Mouse (Mus musculus) macrophage (primary cell): ENCODE results near the gene Il17c. TPM values are rescaled to one million over a fixed set of nuclear protein-coding genes. Genes with fewer than 3 reads are reported as not detected.

Experiments
- H3K27ac ChIP-seq: fragments of 350-480 bp; formaldehyde crosslinking; 2 replicates; pipeline ENCODE4 v1.9.0; 2021
- H3K36me3 ChIP-seq: fragments of 350-480 bp; formaldehyde crosslinking; 2 replicates; pipeline ENCODE4 v1.9.0; 2021; ENCODE audit errors: inconsistent target
- H3K4me3 ChIP-seq: fragments of 350-480 bp; formaldehyde crosslinking; 2 replicates; pipeline ENCODE4 v1.9.0; 2021; ENCODE audit errors: inconsistent target
- H3K79me2 ChIP-seq: fragments of 350-480 bp; formaldehyde crosslinking; 2 replicates; pipeline ENCODE4 v1.9.0; 2021; ENCODE audit errors: inconsistent target
- WGBS: methylation state at CpG from one replicate; pipeline ENCODE4 v1.1.7; 2026; ENCODE audit warnings: inconsistent platforms; ENCODE audit not compliant: missing documents; 5-methylcytosine and 5-hydroxymethylcytosine counted together
- polyA plus RNA-seq: library from polyadenylated mRNA; stranded (reverse); fragments of 250-400 nt; gene quantifications from 3 replicates; pipeline ENCODE4 v1.2.4, GENCODE M21; 2018; ENCODE audit warnings: inconsistent platforms
- total RNA-seq, 78 experiments: library from RNA; depleted of rRNA; stranded (reverse); fragments of 250-400 nt; gene quantifications; 1 replicate in 9 of 78; 2 replicates in 24 of 78; 3 replicates in 43 of 78; 4 replicates in 2 of 78; pipeline ENCODE4 v1.2.4; 2018; ENCODE audit warnings: inconsistent platforms in 56 of 78

Gene Il17c
- 1 to 10 TPM in 2 of 26 experiments, not detected in 24; 1.0 to 1.6 TPM for total RNA-seq (2018; cell fraction: chromatin; rRNA removed)
- not detected for total RNA-seq (2018; cell fraction: cytosol; rRNA removed)
- total RNA-seq (2018; cell fraction: nucleus; rRNA removed), result under 1 TPM in 1 of 26 experiments, not detected in 25; 0.85 TPM
- not detected in 3 replicates for polyA plus RNA-seq

- peaks cover 45% of the 10 kb centered on the region for H3K36me3 ChIP-seq
- 94% methylated on average over 14 of the region's 14 CpGs for WGBS
- peaks cover 18% of the 10 kb centered on the region; the same call in 1 of the 2 replicates for H3K79me2 ChIP-seq
- no peak within 1 kb of the TSS for H3K4me3 ChIP-seq
- no peak within 1 kb of the TSS for H3K27ac ChIP-seq
These were observed at the start of gene Il17c for GRCm38 (mm10) chr8:122421376-122422070. Gene Il17c, plus strand, starts transcription at chr8:122422020.

- 95% methylated on average over 7 of the region's 7 CpGs for WGBS
- peaks cover 34% of the 10 kb centered on the region for H3K79me2 ChIP-seq
- H3K27ac ChIP-seq, result no peak overlapping the region
- no peak overlapping the region for H3K4me3 ChIP-seq
- H3K36me3 ChIP-seq, result peaks cover 10% of the 10 kb centered on the region
These were observed 46.5 kb upstream of the Il17c start for GRCm38 (mm10) chr8:122375320-122375719.

GRCm38 (mm10) chr8:122375751-122376364 lies 46.0 kb upstream of the Il17c start:
- Histone ChIP-seq H3K27ac (peak overlapping the region; percentile 67), H3K36me3 (peaks cover 12% of the 10 kb centered on the region)
- 29% methylated on average over 13 of the region's 13 CpGs for WGBS

GRCm38 (mm10) chr8:122376365-122377231 lies 45.2 kb upstream of the Il17c start, which contains the start of gene Zc3h18:
Gene Zc3h18, plus strand, starts transcription at chr8:122376609.
- peak within 1 kb of the TSS; percentile 67 for H3K27ac ChIP-seq
- under 1% methylated on average over 100 of the region's 107 CpGs for WGBS
- peak within 1 kb of the TSS; percentile 82 for H3K4me3 ChIP-seq
- H3K36me3 ChIP-seq, result peaks cover 12% of the 10 kb centered on the region
- peaks cover 47% of the 10 kb centered on the region for H3K79me2 ChIP-seq

More at GRCm38 (mm10) chr8:122375751-122376364, 46.0 kb upstream of the Il17c start:
- Histone ChIP-seq H3K79me2 (peaks cover 39% of the 10 kb centered on the region), H3K4me3 (peak overlapping the region; percentile 56)

- no peak overlapping the region for H3K4me3 ChIP-seq
- WGBS, result 91% methylated on average over 4 of the region's 4 CpGs
- peaks cover 62% of the 10 kb centered on the region for H3K36me3 ChIP-seq
- peaks cover 86% of the 10 kb centered on the region for H3K79me2 ChIP-seq
- no peak overlapping the region for H3K27ac ChIP-seq
These were observed 38.8 kb upstream of the Il17c start for GRCm38 (mm10) chr8:122383039-122383438.

- peaks cover 62% of the 10 kb centered on the region for H3K36me3 ChIP-seq
- H3K79me2 ChIP-seq, result peaks cover 34% of the 10 kb centered on the region
- 96% methylated on average over 3 of the region's 3 CpGs for WGBS
- H3K4me3 ChIP-seq, result no peak overlapping the region
- no peak overlapping the region for H3K27ac ChIP-seq
These were observed 32.5 kb upstream of the Il17c start for GRCm38 (mm10) chr8:122389357-122389756.

- 70% methylated on average over 3 of the region's 3 CpGs for WGBS
- Histone ChIP-seq H3K4me3 (no peak overlapping the region), H3K79me2 (peaks cover 28% of the 10 kb centered on the region; the same call in 1 of the 2 replicates), H3K36me3 (peaks cover 62% of the 10 kb centered on the region), H3K27ac (no peak overlapping the region)
These were observed 31.1 kb upstream of the Il17c start for GRCm38 (mm10) chr8:122390758-122391157.

- Histone ChIP-seq H3K27ac (no peak overlapping the region), H3K4me3 (no peak overlapping the region), H3K36me3 (peaks cover 50% of the 10 kb centered on the region), H3K79me2 (peaks cover 19% of the 10 kb centered on the region; the same call in 1 of the 2 replicates)
These were observed 28.1 kb upstream of the Il17c start for GRCm38 (mm10) chr8:122393717-122394116.

GRCm38 (mm10) chr8:122395291-122395690 lies 26.5 kb upstream of the Il17c start:
- Histone ChIP-seq H3K4me3 (no peak overlapping the region), H3K79me2 (peaks cover 19% of the 10 kb centered on the region; the same call in 1 of the 2 replicates), H3K27ac (no peak overlapping the region), H3K36me3 (peaks cover 55% of the 10 kb centered on the region)
- 95% methylated on average over 6 of the region's 6 CpGs for WGBS

GRCm38 (mm10) chr8:122398186-122398585 lies 23.6 kb upstream of the Il17c start:
- H3K79me2 ChIP-seq, result peaks cover 19% of the 10 kb centered on the region; the same call in 1 of the 2 replicates
- WGBS, result 93% methylated on average over 9 of the region's 9 CpGs

GRCm38 (mm10) chr8:122405146-122405805 lies 16.5 kb upstream of the Il17c start:
- no peak overlapping the region for H3K27ac ChIP-seq
- H3K36me3 ChIP-seq, result peaks cover 75% of the 10 kb centered on the region
- no peaks in the 10 kb centered on the region for H3K79me2 ChIP-seq
- no peak overlapping the region for H3K4me3 ChIP-seq
- 76% methylated on average over 9 of the region's 9 CpGs for WGBS

More at GRCm38 (mm10) chr8:122398186-122398585, 23.6 kb upstream of the Il17c start:
- no peak overlapping the region for H3K27ac ChIP-seq
- no peak overlapping the region for H3K4me3 ChIP-seq
- H3K36me3 ChIP-seq, result peaks cover 83% of the 10 kb centered on the region

- Histone ChIP-seq H3K4me3 (no peak overlapping the region), H3K27ac (peak overlapping the region; percentile 25; the same call in 1 of the 2 replicates), H3K79me2 (no peaks in the 10 kb centered on the region), H3K36me3 (peaks cover 75% of the 10 kb centered on the region)
- 75% methylated on average over 7 of the region's 7 CpGs for WGBS
These were observed 14.1 kb upstream of the Il17c start for GRCm38 (mm10) chr8:122407678-122408077.

- no peaks in the 10 kb centered on the region for H3K79me2 ChIP-seq
- 89% methylated on average over 9 of the region's 9 CpGs for WGBS
- H3K4me3 ChIP-seq, result no peak overlapping the region
- H3K36me3 ChIP-seq, result peaks cover 59% of the 10 kb centered on the region
- no peak overlapping the region for H3K27ac ChIP-seq
These were observed 7.5 kb upstream of the Il17c start for GRCm38 (mm10) chr8:122414311-122414710.

GRCm38 (mm10) chr8:122415554-122415953 lies 6.3 kb upstream of the Il17c start:
- Histone ChIP-seq H3K27ac (peak overlapping the region; percentile 25), H3K79me2 (no peaks in the 10 kb centered on the region), H3K4me3 (no peak overlapping the region), H3K36me3 (peaks cover 47% of the 10 kb centered on the region)
- WGBS, result 24% methylated on average over 6 of the region's 6 CpGs
